Mouse (Mus musculus) neural tube, embryonic 13.5 days (tissue): ENCODE results near the gene Sergef. TPM values are rescaled to one million over a fixed set of nuclear protein-coding genes. Genes with fewer than 3 reads are reported as not detected.

Source experiments
- ATAC-seq: fragments of 200-750 bp; cut with Nextera tagmentation; 2 replicates; pipeline ENCODE4 v1.8.0; 2017; ENCODE audit warnings: low read depth, mild to moderate bottlenecking, moderate TSS enrichment, moderate library complexity
- H3K27ac ChIP-seq: fragments of 300-500 bp; sonication (generic); replicated peaks from 2 replicates; pipeline ENCODE4 v1.5.1; 2015; ENCODE audit warnings: moderate library complexity, mild to moderate bottlenecking, inconsistent platforms
- H3K27me3 ChIP-seq: fragments of 300-500 bp; sonication (generic); 2 replicates; pipeline ENCODE4 v1.6.1; 2015; ENCODE audit warnings: mild to moderate bottlenecking, inconsistent platforms
- H3K36me3 ChIP-seq: fragments of 300-500 bp; sonication (generic); 2 replicates; pipeline ENCODE4 v1.6.1; 2015; ENCODE audit warnings: mild to moderate bottlenecking, inconsistent platforms
- H3K4me1 ChIP-seq: fragments of 300-500 bp; sonication (generic); replicated peaks from 2 replicates; pipeline ENCODE4 v1.6.1; 2015; ENCODE audit warnings: inconsistent platforms
- H3K4me2 ChIP-seq: fragments of 300-500 bp; sonication (generic); 2 replicates; pipeline ENCODE4 v1.6.1; 2015; ENCODE audit warnings: inconsistent platforms, mild to moderate bottlenecking, moderate library complexity
- H3K4me3 ChIP-seq: fragments of 300-500 bp; sonication (generic); 2 replicates; pipeline ENCODE4 v1.5.1; 2015; ENCODE audit warnings: mild to moderate bottlenecking, inconsistent platforms
- H3K9ac ChIP-seq: fragments of 300-500 bp; sonication (generic); 2 replicates; pipeline ENCODE4 v1.6.1; 2015; ENCODE audit warnings: moderate library complexity, mild to moderate bottlenecking, inconsistent platforms
- H3K9me3 ChIP-seq: fragments of 300-500 bp; sonication (generic); 2 replicates; pipeline ENCODE4 v1.6.1; 2016; ENCODE audit warnings: inconsistent platforms
- WGBS: fragments of 180-500 bp; shearing (Covaris S2); methylation state at CpG from one replicate; pipeline ENCODE4 v1.1.7; 2015; 5-methylcytosine and 5-hydroxymethylcytosine counted together
- polyA plus RNA-seq: library from polyadenylated mRNA; unstranded; fragments of >200 nt; fragmentation: Nextera tagmentation; extraction: Ambion mirVana; gene quantifications from 2 replicates; pipeline ENCODE4 v1.2.1, GENCODE M21; 2015

The Sergef gene
- polyA plus RNA-seq, 1 experiment from 2014 or later = 30.7 TPM

- Histone ChIP-seq H3K4me1 (peaks cover 29% of the 10 kb centered on the region), H3K9me3 (no peaks in the 10 kb centered on the region), H3K4me2 (no peak overlapping the region), H3K27me3 (peaks cover 58% of the 10 kb centered on the region), H3K4me3 (no peak overlapping the region), H3K36me3 (no peaks in the 10 kb centered on the region), H3K27ac (no peak overlapping the region), H3K9ac (no peak overlapping the region)
- WGBS = 53% methylated on average over 12 of the region's 12 CpGs
- no peak for ATAC-seq
Observed at GRCm38 (mm10) chr7:46393718-46394511, 245.7 kb downstream of the Sergef start.

Other genes with a start within 250 kb of the Sergef start
- gene Kcnc1, start 243.3 kb downstream of the Sergef start, polyA plus RNA-seq = 8.5 and 12.2 TPM in 2 replicates
- gene Tph1, start 32.7 kb upstream of the Sergef start, polyA plus RNA-seq = 0.60 and 0.83 TPM in 2 replicates
- 14.8 and 15.2 TPM in 2 replicates for gene Saal1, start 70.9 kb upstream of the Sergef start, polyA plus RNA-seq
- 0.21 and 1.3 TPM in 2 replicates for gene Saa3, start 75.9 kb upstream of the Sergef start, polyA plus RNA-seq
- not detected in 2 replicates for gene Saa4, start 92.8 kb upstream of the Sergef start, polyA plus RNA-seq
- gene Saa1, start 103.2 kb upstream of the Sergef start, polyA plus RNA-seq = 0.24 and 0.55 TPM in 2 replicates
- 1.1 TPM in 1 of 2 replicates, not detected in the other for gene Saa2, start 112.0 kb upstream of the Sergef start, polyA plus RNA-seq
- gene Hps5, start 156.3 kb upstream of the Sergef start, polyA plus RNA-seq = 16.4 TPM in 2 replicates
- 38.2 and 44.4 TPM in 2 replicates for gene Gtf2h1, start 156.3 kb upstream of the Sergef start, polyA plus RNA-seq
- gene Ldha, start 201.7 kb upstream of the Sergef start, polyA plus RNA-seq = 497 and 572 TPM in 2 replicates
- 0.80 TPM in 1 of 2 replicates, not detected in the other for gene Ldhc, start 221.4 kb upstream of the Sergef start, polyA plus RNA-seq